Mouse (Mus musculus): Measurements from ENCODE around the gene Ets2. TPM values are rescaled to one million over a fixed set of nuclear protein-coding genes. Genes with fewer than 3 reads are reported as not detected.

Gene Ets2
- polyA plus RNA-seq, 1 experiment from 2014 or later: 55.7 TPM

DNA sequence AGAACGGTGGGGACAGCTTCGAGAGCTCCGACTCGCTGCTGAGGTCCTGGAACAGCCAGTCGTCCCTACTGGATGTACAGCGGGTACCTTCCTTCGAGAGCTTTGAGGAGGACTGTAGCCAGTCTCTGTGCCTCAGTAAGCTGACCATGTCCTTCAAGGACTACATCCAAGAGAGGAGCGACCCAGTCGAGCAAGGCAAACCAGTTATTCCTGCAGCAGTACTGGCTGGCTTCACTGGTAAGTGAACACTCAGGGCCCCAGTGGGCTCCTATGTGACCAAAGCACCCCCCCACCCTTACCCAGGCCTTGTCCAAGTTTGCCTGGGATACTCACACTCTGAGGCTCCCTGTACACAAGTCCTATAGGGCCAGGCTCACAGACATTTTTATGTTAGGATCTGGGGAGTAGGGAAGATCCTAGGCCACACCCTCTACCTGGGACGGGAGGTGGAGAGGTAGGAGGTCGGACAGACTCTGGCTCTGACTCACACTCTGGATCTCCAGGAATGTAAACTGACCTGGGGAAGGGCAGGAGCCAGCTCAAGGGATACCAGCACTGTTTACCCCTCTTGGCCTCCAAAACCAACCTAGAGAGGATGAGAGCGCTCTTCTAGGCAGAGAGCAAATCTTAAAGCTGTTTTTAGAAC lies 14.3 kb downstream of the Ets2 start:
- H3K9me3 ChIP-seq (ENCODE audit: control insufficient read depth, low read length): no peaks in the 10 kb centered on the region
- WGBS: 88% methylated on average over 12 of the region's 12 CpGs

DNA sequence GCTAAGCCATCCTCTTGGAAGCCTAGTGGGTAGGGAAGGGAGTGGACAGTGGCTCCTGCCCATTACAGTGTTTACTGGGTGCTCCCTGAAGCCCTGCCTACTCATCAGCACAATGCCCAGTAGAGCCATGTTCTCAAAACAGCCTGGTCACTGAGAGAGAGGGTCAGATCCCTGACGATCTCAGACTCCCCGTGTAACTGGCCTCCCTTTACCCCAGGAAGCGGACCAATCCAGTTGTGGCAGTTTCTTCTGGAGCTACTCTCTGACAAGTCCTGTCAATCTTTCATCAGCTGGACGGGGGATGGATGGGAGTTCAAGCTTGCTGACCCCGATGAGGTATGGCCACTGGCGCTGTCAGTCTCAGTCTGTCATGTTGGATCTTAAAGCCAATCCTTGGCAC lies 15.8 kb downstream of the Ets2 start:
- Histone ChIP-seq H3K4me2 (ENCODE audit: low read depth, low read length) (no peak overlapping the region), H3K4me1 (ENCODE audit: control insufficient read depth, insufficient read depth, low read length) (no peaks in the 10 kb centered on the region), H3K27ac (replicated peaks; ENCODE audit: low read depth, low read length) (no peak overlapping the region), H3K27me3 (replicated peaks; ENCODE audit: control insufficient read depth, insufficient read depth, low read length) (no peaks in the 10 kb centered on the region), H3K9ac (ENCODE audit: low read depth, low read length) (no peak overlapping the region), H3K4me3 (ENCODE audit: low read depth, low read length) (no peak overlapping the region), H3K36me3 (ENCODE audit: control insufficient read depth, insufficient read depth, low read length) (peaks cover 86% of the 10 kb centered on the region), H3K9me3 (ENCODE audit: control insufficient read depth, low read length) (peaks cover 14% of the 10 kb centered on the region)
- DNase-seq (ENCODE audit: low spot score) (no peak), ATAC-seq (ENCODE audit: low read depth) (no peak)
- 95% methylated on average over 6 of the region's 6 CpGs for WGBS

More for the DNA sequence above, 14.3 kb downstream of the Ets2 start:
- H3K36me3 ChIP-seq (ENCODE audit: control insufficient read depth, insufficient read depth, low read length): peaks cover 93% of the 10 kb centered on the region
- no peaks in the 10 kb centered on the region for H3K27me3 ChIP-seq (replicated peaks; ENCODE audit: control insufficient read depth, insufficient read depth, low read length)
- DNase-seq (ENCODE audit: low spot score) (no peak), ATAC-seq (ENCODE audit: low read depth) (no peak)
- H3K4me1 ChIP-seq (ENCODE audit: control insufficient read depth, insufficient read depth, low read length): no peaks in the 10 kb centered on the region
- no peak overlapping the region for H3K9ac ChIP-seq (ENCODE audit: low read depth, low read length)
- no peak overlapping the region for H3K27ac ChIP-seq (replicated peaks; ENCODE audit: low read depth, low read length)
- no peak overlapping the region for H3K4me3 ChIP-seq (ENCODE audit: low read depth, low read length)
- H3K4me2 ChIP-seq (ENCODE audit: low read depth, low read length): no peak overlapping the region

DNA sequence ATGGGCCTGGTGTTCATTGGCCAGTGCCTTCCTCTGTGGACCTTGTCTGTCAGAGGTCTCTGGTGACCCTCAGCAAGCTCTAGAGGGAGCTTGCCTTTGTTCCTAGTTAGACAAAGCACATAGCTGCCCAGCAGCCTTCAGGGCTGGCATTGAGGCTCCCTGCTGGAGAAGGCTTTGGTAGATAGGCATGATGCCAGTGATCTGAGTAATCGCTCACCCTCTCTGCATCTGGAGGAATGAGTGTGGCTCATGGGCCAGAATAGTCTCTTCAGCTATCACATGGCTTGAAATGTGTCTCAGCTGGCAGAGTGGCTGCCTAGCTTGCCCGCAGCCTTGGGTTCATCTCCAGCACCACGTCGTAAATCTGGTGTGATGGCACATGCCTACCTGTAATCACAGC lies 16.2 kb downstream of the Ets2 start:
- ATAC-seq (ENCODE audit: low read depth): no peak
- no peak for DNase-seq (ENCODE audit: low spot score)
- no peaks in the 10 kb centered on the region for H3K4me1 ChIP-seq (ENCODE audit: control insufficient read depth, insufficient read depth, low read length)
- no peaks in the 10 kb centered on the region for H3K27me3 ChIP-seq (replicated peaks; ENCODE audit: control insufficient read depth, insufficient read depth, low read length)
- peaks cover 14% of the 10 kb centered on the region for H3K9me3 ChIP-seq (ENCODE audit: control insufficient read depth, low read length)
- H3K36me3 ChIP-seq (ENCODE audit: control insufficient read depth, insufficient read depth, low read length): peaks cover 86% of the 10 kb centered on the region
- 96% methylated on average over 4 of the region's 4 CpGs for WGBS
- H3K4me3 ChIP-seq (ENCODE audit: low read depth, low read length): no peak overlapping the region
- no peak overlapping the region for H3K9ac ChIP-seq (ENCODE audit: low read depth, low read length)
- H3K27ac ChIP-seq (replicated peaks; ENCODE audit: low read depth, low read length): no peak overlapping the region
- H3K4me2 ChIP-seq (ENCODE audit: low read depth, low read length): no peak overlapping the region

DNA sequence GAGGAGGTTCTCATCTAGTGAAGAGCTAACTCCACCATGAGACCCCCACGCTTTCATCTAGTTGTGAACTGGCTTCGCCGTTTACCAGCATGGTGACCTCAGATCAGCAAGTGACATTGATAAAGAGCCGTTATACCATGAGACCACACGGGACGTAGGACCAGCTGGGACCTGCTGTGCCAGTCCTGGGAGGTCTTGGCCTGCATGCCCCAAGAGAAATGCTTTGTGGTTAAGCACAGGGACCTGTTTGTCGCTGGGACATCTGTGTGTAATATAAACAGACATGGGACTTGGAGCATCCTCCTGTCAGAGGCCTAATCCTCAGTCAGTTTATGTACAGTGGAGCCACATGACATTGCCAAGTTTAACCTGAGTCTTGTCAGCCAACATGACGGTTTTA lies 18.7 kb downstream of the Ets2 start:
- 90% methylated on average over 8 of the region's 8 CpGs for WGBS

DNA sequence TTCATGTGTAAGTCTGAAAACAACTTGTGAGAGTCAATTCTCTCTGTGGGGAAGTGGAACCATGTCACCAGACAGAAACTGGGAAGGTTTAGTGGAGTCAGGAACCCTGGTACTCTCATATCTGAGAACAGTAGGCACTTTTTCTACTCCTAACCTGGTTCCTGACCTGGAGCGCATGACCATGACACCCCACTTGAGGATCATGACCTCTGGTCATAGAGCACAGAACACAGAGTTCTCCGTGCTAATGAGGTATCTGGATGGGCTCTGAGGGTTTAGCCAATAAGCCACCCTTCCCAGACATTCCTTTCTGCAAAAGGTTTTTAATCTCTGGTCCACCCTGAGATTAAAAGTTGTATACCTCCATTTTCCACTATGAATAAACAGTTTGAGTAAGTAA lies 22.4 kb downstream of the Ets2 start:
- ATAC-seq (ENCODE audit: low read depth): no peak

More for the DNA sequence above, 18.7 kb downstream of the Ets2 start:
- Histone ChIP-seq H3K27ac (replicated peaks; ENCODE audit: low read depth, low read length) (no peak overlapping the region), H3K9ac (ENCODE audit: low read depth, low read length) (no peak overlapping the region), H3K4me1 (ENCODE audit: control insufficient read depth, insufficient read depth, low read length) (no peaks in the 10 kb centered on the region), H3K36me3 (ENCODE audit: control insufficient read depth, insufficient read depth, low read length) (peaks cover 65% of the 10 kb centered on the region), H3K4me2 (ENCODE audit: low read depth, low read length) (no peak overlapping the region), H3K27me3 (replicated peaks; ENCODE audit: control insufficient read depth, insufficient read depth, low read length) (no peaks in the 10 kb centered on the region), H3K4me3 (ENCODE audit: low read depth, low read length) (no peak overlapping the region), H3K9me3 (ENCODE audit: control insufficient read depth, low read length) (peaks cover 14% of the 10 kb centered on the region)
- no peak for ATAC-seq (ENCODE audit: low read depth)
- DNase-seq (ENCODE audit: low spot score): no peak

GRCm38 (mm10) chr16:95724776-95725175 lies 22.9 kb downstream of the Ets2 start:
- DNase-seq (ENCODE audit: low spot score) (no peak), ATAC-seq (ENCODE audit: low read depth) (no peak)
- H3K9ac ChIP-seq (ENCODE audit: low read depth, low read length): no peak overlapping the region
- WGBS: 87% methylated on average over 5 of the region's 5 CpGs
- no peak overlapping the region for H3K4me3 ChIP-seq (ENCODE audit: low read depth, low read length)
- H3K27ac ChIP-seq (replicated peaks; ENCODE audit: low read depth, low read length): no peak overlapping the region
- no peak overlapping the region for H3K4me2 ChIP-seq (ENCODE audit: low read depth, low read length)
- H3K9me3 ChIP-seq (ENCODE audit: control insufficient read depth, low read length): peaks cover 14% of the 10 kb centered on the region
- peaks cover 22% of the 10 kb centered on the region for H3K36me3 ChIP-seq (ENCODE audit: control insufficient read depth, insufficient read depth, low read length)
- H3K27me3 ChIP-seq (replicated peaks; ENCODE audit: control insufficient read depth, insufficient read depth, low read length): no peaks in the 10 kb centered on the region
- H3K4me1 ChIP-seq (ENCODE audit: control insufficient read depth, insufficient read depth, low read length): peaks cover 11% of the 10 kb centered on the region; the same call in 1 of the 2 replicates

More for the DNA sequence above, 22.4 kb downstream of the Ets2 start:
- Histone ChIP-seq H3K9me3 (ENCODE audit: control insufficient read depth, low read length) (peaks cover 14% of the 10 kb centered on the region), H3K36me3 (ENCODE audit: control insufficient read depth, insufficient read depth, low read length) (peaks cover 28% of the 10 kb centered on the region), H3K4me1 (ENCODE audit: control insufficient read depth, insufficient read depth, low read length) (peaks cover 8% of the 10 kb centered on the region; the same call in 1 of the 2 replicates), H3K4me3 (ENCODE audit: low read depth, low read length) (no peak overlapping the region), H3K27me3 (replicated peaks; ENCODE audit: control insufficient read depth, insufficient read depth, low read length) (no peaks in the 10 kb centered on the region), H3K4me2 (ENCODE audit: low read depth, low read length) (no peak overlapping the region), H3K9ac (ENCODE audit: low read depth, low read length) (no peak overlapping the region), H3K27ac (replicated peaks; ENCODE audit: low read depth, low read length) (no peak overlapping the region)
- 80% methylated on average over 2 of the region's 2 CpGs for WGBS
- DNase-seq (ENCODE audit: low spot score): no peak

GRCm38 (mm10) chr16:95726802-95727201 lies 24.9 kb downstream of the Ets2 start:
- peaks cover 3% of the 10 kb centered on the region; the same call in 1 of the 2 replicates for H3K36me3 ChIP-seq (ENCODE audit: control insufficient read depth, insufficient read depth, low read length)
- no peak overlapping the region for H3K27ac ChIP-seq (replicated peaks; ENCODE audit: low read depth, low read length)
- no peak overlapping the region for H3K4me2 ChIP-seq (ENCODE audit: low read depth, low read length)
- ATAC-seq (ENCODE audit: low read depth): no peak
- no peaks in the 10 kb centered on the region for H3K27me3 ChIP-seq (replicated peaks; ENCODE audit: control insufficient read depth, insufficient read depth, low read length)
- WGBS: 92% methylated on average over 4 of the region's 4 CpGs
- peaks cover 11% of the 10 kb centered on the region; the same call in 1 of the 2 replicates for H3K4me1 ChIP-seq (ENCODE audit: control insufficient read depth, insufficient read depth, low read length)
- H3K9ac ChIP-seq (ENCODE audit: low read depth, low read length): no peak overlapping the region
- peaks cover 9% of the 10 kb centered on the region for H3K9me3 ChIP-seq (ENCODE audit: control insufficient read depth, low read length)
- H3K4me3 ChIP-seq (ENCODE audit: low read depth, low read length): no peak overlapping the region
- no peak for DNase-seq (ENCODE audit: low spot score)

- DNase-seq (ENCODE audit: low spot score): peak; percentile 89
- WGBS: 53% methylated on average over 10 of the region's 10 CpGs
Observed at GRCm38 (mm10) chr16:95728453-95729435, 26.9 kb downstream of the Ets2 start.

More at GRCm38 (mm10) chr16:95728453-95729435, 26.9 kb downstream of the Ets2 start:
- no peaks in the 10 kb centered on the region for H3K27me3 ChIP-seq (replicated peaks; ENCODE audit: control insufficient read depth, insufficient read depth, low read length)
- no peaks in the 10 kb centered on the region for H3K9me3 ChIP-seq (ENCODE audit: control insufficient read depth, low read length)
- no peak overlapping the region for H3K9ac ChIP-seq (ENCODE audit: low read depth, low read length)
- peaks cover 11% of the 10 kb centered on the region; the same call in 1 of the 2 replicates for H3K4me1 ChIP-seq (ENCODE audit: control insufficient read depth, insufficient read depth, low read length)
- no peak overlapping the region for H3K27ac ChIP-seq (replicated peaks; ENCODE audit: low read depth, low read length)
- no peak overlapping the region for H3K4me2 ChIP-seq (ENCODE audit: low read depth, low read length)
- ATAC-seq (ENCODE audit: low read depth): peak; percentile 86
- no peaks in the 10 kb centered on the region for H3K36me3 ChIP-seq (ENCODE audit: control insufficient read depth, insufficient read depth, low read length)
- H3K4me3 ChIP-seq (ENCODE audit: low read depth, low read length): no peak overlapping the region

Data from embryonic facial prominence, embryonic 14.5 days (tissue).